Mouse (Mus musculus) kidney, postnatal 14 days (tissue): ENCODE data around the gene P4htm.

ENCODE experiments used
- DNase-seq: peaks from one replicate; pipeline ENCODE4 v3.0.0; 2022; ENCODE audit warnings: mixed read lengths

The P4htm gene

DNA sequence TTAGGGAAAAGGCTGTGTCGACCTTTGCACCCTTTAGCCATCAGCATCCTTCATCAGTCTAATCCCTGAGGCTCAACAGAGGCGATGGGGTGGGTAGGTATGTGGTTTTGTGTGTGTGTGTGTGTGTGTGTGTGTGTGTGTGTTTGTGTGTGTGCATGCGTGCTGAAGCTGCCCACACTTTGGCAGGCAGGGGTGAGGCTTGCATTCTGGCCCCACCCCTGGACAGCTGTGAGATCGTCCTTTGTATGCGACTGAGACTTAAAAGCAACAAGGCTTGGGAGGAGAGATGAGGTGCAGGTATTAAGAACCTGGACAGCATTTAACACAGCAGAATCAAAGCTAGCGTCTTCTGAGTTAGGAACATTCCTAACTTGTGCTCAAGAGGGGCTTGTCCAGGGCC is 20.4 kb downstream of the P4htm start:
- no peak for DNase-seq

DNA sequence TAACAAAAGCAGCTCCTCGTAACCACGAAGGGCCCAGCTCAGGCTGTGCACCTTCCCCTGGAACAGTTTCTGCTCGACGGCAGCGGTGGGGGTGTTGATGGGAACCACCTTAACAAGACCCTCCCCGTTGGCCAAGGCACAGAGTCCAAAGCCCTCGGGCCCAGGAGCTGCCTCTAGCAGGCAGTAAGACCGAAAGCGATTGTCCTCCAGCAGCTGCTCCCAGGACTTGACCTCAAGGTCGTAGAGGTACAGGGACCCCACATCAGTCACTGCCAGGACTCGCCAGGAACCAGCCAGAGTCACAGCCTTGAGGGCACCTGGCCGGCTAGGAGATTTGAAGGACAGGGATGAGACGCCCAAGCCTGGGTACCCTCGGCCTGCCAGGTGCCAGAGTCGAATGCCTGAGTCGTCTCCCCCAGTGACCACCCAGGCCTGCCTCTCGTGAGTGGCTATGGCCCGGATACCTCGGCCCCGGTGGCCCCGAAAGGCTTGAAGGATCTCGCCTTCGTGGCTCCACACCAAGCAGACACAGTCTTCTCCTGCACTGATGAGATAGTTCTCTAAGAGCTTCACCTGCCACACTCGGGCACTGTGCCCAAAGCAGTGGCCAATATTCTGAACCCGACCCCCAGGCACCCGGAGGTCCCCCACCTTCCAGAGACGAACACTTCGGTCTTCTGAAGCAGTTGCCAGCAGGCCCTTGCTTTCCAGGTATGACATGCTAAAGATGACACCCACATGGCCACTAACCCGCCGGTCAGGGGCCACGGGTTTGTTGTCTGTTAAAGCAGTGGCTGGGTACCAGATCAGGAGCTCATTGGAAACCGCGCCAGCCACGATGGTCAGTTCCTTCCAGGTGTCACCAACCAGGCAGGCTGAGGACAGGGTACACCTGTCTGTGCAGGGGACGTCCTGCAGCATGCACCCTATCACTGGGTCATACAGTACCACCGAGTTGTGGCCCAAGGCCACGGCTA is 21.9 kb downstream of the P4htm start:
- no peak for DNase-seq

DNA sequence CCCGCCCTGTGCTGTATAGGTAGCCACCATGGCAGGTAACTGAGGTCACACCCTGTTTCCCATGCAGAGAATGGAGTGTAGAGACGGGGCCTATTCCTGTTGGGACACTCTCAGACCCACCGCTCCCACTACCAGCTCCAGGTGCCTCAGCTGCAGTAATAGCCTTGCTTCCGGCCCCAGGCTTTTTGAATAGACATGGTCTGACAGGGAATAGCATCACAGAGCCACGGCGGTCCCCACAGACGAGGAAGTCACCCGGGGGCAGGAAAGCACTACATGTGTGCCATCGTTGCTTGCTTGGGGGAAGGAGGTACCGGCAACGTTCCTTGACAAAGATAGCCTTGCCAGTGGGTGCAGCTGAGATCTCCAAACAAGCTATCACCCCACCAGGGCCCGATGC is 22.5 kb downstream of the P4htm start:
- no peak for DNase-seq

DNA sequence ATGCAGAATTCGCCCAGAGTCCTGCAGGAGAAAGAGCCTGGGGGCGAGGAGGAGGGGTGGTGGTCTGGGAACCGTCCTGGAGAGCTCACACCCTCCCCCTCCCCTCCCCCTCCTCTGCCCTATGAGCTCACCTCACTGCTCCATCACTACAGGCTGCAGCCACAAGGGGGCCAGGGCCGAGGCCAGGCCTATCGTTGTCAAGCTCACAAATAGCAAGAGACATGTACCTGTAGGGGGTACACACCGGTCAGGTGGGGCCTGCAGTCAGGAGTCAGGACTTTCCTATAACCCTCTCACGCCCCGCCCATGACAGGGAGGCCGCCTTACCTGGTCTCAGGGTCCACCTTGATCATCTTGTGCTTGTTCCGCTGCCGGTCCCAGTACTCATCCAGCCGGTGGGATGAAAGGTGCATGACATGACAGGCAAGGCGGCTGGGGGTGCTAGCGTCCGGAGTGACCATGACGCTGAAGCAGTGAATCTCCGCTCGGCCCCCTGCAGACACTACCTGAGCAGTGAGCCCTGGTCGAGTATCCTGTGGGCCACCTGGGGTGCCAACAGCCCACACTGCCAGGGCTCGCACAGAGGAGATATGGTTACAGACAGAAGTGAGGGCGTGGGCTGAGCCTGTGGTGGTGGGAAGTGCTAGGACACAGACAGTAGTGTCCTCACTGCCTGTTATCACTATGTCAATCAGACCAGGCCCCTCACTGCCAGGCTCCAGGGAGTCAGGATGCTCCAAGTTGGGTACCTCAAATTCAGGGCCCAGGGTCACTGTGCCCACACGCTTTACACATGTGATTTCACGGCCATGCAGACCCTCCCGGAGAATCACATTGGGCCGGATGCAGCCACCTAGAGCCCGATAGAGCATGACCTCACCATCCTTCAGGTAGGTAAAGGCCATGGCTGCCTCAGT is 23.4 kb downstream of the P4htm start:
- peak; percentile 72 for DNase-seq

DNA sequence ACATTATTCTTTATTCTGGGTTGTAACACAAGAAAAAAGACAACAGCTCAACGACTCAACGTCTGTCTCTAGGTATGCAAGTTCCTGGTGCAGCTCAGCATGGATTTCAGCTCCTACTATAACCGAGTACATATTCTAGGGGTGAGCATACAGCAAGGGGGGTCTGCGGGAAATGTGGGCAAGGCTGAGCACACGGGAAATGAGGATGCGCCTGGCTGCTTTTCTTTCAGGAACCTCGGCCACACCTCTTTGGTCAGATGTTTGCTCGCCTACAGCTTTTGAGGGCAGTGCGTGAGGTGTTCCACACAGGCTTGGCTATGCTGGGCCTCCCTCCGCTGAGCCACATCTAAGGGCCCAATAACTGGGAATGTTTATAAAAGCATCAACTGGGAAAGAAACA is 25.1 kb downstream of the P4htm start:
- DNase-seq = no peak

DNA sequence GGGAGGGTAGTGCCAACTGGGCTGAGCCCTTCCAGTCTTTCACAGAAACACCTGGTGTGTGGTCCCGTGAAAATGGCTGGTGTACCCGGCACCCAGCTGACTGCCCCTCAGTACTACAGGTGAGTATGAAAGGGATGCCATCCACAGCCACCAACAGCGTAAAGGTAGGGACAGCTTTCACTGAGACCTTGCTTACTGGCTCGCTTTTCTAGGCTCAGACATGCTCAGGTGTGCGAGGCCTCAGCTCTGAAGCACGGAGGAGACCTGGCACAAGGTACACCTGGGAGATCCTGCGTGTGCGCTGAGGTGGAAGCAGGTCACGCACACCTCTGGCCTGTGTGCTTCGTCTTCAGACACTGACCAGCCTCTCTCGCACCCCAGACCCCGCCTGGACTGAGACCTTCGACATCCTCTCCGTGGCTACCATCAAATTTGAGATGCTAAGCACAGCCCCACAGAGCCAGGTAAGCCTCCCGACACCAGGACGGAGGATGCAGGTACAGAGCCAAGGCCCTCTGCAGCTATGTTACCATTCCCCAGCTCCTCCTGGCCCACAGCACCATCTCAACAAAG is 26.0 kb downstream of the P4htm start:
- DNase-seq = no peak

DNA sequence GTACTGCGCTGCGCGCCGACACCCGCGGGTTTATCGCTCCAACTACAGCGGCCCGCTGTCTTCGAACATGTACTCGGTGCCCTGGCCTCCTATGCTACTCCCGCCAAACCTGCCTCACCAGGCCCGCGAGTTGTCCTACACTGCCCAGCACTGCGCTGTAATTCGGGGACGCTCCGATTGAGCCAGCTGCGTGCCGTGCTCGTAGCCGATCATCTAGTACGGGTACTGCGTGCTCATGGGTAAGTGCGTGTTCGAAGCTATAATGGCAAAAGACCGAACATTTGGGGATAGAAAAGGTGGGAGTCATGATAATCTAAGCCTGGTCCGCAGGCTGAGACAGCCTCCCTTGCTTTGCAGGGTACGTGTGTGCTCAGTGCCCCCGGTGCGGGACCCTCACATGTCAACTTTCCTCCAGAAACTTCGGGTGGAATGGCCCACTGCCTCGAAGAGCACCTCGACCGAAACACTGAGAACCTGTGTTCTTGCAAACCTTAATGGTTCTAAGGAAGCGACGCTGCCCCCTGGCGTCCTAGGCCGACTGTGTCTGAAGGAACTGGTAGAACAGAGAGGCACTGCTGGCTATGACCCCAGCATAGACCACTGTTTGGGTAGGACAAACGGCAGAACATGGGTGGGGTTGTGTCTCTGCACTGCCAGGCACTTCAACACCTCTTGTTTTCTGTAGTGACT is 27.1 kb downstream of the P4htm start:
- peak; percentile 85 for DNase-seq

DNA sequence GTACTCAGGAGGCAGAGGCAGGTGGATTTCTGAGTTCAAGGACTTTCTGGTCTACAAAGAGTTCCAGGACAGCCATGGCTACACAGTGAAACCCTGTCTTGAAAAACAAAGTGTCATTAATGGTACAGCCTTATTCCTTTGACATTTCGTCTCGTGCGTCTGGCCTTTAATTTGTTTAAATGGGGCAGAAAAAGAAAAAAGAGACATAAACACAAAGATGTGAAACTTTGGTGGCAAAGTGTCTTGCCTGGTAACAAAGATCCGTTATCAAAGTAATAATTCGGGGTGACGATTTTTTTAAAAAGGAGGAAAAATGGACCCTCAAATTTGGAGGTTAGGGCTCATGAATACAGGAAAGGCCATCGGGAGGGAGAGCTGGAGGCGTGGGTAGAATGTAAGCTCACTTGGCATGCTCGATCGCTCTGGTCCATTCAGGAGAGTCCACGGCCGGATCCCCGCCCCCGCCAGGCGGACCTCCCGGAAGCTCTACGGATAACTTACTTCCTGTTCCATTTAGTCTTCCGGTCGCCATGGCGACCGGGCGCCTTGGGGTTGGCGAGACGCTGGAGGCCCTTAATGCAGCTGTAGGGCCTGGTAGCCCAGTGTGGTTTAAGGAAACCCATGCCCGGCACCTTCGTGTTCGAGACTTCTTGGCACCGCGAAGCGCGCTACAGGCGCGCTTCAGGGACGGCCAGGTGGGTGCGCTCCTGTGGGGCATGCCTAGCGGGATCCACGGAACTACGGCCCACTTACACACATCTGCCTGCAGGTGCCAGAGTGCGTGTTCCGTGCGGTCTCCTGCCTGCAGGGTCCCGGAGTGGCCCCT is 27.9 kb downstream of the P4htm start, which contains the start of gene Dalrd3:
Gene Dalrd3 (plus strand): TSS at position 506 of the 826 bp plus-strand sequence.
- DNase-seq = peak; percentile 96

DNA sequence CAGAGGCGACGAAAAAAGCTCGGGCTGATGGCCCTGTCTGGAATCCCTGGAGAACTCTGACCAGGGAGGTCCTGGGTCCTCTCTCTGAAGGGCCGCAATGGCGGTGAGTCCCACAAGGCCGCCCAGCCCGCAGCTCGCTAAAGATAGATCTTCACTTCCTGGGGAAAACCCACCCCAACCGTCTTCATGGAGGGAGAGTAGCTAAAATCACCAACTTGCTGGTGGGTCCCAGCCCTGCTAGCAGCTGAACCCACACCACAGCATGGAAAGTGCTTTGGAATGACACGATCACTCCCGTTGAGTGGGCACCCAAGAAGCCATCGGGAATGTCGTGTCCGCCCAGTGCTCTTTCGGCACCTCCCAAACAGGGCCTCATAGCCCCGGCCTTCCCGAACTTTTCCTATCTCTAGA is 29.0 kb downstream of the P4htm start:
- no peak for DNase-seq

DNA sequence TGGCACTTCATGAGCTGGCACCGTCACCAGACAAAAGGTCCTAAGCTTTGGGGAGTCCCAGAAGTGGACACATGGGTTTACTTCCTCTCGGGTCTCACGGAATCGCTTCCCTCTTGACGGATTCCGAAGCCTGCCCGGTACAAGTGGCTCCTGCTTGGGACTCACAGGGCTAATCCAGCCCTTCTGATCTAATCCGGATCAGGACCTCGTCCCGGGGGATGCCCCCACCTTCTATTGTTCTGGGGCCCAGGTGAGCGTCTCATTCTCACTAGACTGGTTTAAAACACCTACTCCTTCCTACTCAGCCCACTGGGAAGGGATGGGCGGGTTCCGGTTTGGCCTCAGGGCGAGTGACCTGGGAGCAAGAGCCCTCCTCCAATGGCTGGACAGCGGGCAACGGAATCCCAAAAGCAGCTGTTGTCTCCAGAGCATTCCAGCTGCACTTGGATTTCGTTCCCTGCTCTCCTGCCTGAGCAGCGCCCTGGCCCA is 29.5 kb downstream of the P4htm start:
- DNase-seq = peak; percentile 29

DNA sequence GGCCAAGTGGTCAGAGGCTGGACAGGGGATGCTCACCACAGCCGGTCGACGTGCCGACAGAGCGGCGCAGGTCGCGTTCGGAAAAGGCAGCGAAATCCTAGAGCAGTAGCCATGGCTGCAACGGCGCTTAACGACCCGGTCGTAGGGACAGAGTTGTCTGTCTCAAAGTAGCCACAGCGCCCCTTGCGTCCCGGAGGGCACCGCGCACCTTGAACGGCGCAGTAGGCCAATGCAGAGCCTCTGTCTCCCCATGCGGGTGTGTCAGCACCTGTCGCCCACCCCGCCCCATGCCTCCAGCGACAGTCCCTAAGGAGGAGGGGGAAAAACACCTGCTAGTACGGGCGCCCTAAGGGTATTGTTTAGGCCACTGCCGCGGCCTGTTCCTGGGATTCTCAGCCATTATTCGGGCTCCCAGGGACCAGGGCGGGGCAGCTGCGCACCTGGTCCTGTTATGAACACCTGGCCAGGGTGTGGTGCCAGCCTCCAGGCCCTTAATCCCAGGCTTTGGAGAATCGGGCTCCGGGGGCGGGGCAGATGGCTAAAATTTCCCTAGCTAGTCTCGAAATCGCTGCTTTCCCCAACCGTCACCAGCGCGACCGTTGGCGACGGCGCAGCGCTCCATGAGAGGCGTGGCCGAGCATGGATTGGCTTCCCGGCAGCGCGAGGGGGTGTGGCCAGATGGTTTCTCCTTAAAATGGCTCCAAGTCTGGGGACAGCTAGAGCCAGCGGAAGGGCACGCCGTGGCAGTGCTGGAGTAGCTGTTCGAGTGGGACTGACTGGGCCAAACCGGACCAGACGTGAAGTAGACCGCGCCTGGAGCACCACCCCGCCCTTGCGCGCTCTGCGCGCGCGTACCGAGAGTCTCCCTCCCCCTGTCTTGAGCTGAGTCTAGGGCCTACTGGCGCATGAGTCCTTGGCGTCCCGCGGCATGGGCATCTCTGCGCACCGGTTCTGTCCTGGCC is 30.4 kb downstream of the P4htm start, which contains the start of gene Ndufaf3:
Gene Ndufaf3 (minus strand): TSS at position 620 of the 962 bp plus-strand sequence.
- DNase-seq = peak; percentile 98

DNA sequence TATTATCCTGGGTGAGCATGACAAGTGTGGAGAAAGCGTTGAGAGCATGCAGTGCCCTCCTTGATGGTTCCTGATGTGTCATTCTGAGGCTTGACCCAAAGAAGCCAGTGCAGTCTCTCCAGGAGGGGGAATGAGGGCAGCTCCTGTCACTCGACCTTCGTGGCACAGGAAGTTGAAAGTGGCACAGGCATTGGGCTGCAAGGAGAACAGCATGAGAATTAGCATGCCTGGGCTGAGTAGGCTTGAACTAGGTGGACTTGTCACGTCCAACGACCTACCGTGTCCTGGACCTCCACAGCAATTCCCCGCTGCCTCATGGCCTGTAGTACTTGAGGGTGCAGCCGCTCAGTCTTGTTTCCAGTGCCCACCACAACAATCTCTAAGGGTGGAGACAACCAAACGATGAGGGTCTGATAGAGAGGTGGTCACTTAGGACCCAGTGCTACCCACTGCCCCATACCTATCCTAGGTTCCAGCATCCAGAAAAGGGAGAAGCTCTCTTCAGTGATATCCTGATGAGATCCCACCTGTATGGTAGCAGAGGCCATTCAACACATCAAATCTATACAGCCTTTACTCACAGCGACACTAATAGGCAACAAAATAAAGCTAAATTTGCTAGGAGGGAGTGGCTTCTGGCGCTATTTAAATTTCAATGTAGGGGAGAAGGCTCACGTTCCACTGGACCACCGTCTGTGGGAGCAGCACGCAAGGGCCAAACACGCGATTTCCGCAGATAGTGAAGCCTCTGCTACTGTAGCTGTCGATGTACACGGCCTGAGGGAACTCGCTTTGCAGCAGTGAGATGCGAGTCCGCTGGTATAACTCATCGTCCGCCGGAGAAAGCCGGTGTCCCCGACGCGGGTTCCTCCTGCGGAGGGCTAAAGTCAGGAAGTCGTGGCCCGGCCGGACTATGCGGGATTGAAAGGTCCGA is 31.3 kb downstream of the P4htm start:
- DNase-seq = no peak

DNA sequence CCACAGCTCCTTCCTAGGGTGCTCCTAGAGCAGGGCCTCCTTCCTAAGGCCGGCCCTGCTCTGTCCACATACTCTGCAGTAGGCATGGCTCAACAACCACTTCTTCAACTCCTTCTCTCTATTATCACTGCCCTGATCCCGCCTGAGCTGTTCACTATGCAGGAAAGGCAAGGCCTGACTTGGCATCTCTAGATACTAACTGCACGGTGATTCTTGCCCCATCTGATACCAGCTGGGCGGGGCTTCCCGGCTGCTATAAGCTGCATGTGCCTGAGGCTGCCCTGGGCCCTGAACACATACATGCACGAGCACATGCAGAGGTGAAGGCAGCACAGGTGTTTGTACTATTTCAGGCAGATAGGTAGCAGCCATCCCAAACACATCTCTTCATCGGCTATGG is 33.3 kb downstream of the P4htm start:
- DNase-seq = no peak

DNA sequence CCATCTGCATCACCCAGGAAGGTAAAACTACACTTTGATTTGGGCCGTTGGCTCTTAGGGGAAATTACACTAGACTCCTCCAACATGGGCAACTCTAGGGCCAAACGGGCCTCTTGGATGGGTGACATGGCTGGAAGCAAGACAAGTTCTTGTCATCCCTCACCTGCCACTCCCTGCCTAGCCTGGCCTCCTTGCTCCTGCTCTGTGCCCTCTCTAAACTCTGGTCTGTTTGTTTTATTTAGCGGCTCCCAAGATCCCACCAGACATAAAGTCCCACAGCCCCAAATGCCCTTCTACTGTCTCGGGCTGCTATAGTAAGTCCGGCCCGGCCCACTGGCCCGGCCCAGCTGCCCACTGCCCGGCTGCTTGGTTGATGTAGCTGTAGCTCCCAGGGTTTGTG is 33.8 kb downstream of the P4htm start:
- no peak for DNase-seq

DNA sequence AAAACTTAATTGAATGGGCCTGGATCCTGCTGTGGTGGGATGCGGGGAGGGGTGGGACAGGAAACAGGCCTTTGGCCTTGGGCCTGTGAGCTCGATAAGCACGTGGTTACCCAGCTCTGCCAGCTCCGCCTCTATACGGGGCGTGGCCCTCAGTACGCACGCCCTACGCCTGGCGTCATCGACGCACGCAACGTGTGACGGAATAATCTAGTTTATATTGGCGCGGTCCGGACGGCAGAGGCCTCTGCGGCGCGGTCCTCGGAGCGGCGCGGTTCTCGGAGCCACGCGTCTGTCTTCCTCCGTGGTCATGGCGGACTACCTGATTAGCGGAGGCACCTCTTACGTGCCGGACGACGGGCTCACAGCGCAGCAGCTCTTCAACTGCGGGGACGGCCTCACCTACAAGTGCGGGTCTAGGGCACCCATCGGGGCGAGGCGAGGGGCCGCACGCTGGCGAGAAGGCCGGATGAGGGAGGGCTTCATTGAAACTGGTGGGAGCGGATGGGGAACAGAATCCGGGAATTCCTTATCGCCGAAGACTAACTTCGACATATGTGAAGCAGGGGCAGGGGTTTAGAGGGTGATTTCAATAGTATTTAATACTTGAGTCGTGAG is 37.1 kb downstream of the P4htm start, which contains the start of gene Impdh2:
Gene Impdh2 (plus strand): TSS at position 60 of the 615 bp plus-strand sequence.
- DNase-seq = peak; percentile 98

DNA sequence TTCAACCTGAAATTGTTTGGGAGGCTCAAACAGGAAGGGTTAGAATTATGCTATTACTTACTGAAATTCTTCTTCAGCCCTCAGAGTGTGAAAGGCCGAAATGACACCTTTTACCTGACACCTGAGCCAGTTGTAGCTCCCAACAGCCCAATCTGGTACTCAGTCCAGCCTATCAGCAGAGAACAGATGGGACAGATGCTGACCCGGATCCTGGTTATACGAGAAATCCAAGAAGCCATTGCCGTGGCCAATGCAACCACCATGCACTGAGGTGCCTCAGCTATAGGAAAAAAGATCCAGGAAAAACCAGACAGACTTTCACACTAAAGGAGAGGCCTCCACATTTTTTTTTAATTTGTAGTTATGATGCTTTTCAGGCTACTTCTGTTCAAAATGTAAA is 38.3 kb downstream of the P4htm start:
- DNase-seq = no peak

DNA sequence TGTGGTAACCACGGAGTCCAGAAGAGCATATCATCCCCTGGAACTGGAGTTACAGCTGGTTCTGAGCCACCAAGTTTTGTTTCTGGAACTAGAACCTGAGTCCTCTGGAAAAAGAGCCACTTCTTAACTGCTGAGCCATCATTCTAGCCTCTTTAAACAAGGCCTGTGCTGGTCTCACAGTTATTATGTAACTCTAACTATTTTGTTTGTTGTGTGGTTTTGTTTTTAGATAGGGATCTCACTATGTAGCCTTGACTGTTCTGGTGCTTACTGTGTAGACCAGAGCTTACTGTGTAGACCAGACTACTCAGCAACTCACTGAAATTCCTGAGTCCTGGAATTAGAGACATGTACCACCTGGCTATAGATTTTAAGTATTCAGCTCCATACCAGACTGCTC is 50.6 kb downstream of the P4htm start:
- no peak for DNase-seq

DNA sequence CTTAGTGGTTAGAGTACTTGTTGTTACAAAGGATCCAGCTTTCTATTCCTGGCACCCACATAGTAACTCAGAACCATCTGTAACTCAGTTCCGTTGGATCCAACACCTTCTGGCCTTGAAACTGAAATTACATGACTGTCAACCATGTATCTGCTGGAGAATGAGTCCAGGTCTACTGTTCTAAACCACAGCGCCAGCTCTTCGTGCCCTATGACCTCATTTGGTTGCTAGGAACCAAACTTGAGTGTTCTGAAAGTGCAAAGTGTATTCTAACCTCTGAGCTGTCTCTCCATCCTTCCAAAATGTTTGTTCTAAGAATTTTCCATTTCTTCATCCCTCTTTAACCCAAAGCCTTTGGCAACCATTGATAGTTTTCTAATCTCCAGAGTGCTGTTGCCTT is 51.5 kb downstream of the P4htm start:
- no peak for DNase-seq
